Mouse (Mus musculus): ENCODE measurements at regions not wholly inside any gene's neighbourhood (a gene's known extent, or its start where the extent isn't known, plus 50 kb on each side); places are given as distances from the start of the nearest gene placed in this dataset.

DNA sequence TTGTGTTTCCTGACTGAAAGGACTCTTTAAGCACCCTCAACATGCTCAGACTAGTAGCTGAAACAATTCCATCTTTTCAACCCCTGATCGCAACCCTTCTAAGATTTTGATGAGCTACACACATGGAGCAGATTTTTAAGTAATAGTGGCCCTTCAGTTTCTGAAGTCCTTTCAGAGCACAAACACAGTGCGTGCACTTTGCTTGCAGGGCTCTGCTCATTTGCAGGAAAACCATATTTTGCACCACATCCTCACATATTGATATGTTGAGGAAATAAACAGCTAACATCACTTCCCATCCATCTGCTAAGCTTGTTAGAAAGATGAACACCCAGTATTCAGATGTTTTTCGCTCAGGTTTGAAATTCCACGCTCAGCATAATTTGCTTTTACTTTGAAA is 344.6 kb upstream of the Acvr2a start:
- no peak for DNase-seq

GRCm38 (mm10) chr2:48473102-48473501 is 340.8 kb upstream of the Acvr2a start:
- no peak for DNase-seq

DNA sequence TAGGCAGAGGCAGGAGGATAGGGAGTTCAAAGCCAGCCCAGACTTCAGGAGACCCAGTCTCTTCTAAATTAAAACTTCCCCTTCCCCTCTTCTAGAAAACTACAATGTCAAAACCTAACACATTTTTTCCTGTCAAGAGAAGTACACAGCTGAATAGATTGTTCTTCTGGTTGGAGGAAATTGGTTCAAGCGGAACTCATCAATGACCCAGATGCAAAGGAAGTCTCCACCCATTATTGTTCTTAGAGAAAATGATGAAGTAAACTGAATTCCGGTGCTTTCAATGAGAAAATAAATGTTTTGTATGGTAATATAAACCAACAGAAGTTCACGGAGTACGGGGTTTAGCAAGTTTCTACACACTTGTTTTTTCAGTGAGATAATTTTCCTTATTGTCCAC is 339.3 kb upstream of the Acvr2a start:
- no peak for DNase-seq

DNA sequence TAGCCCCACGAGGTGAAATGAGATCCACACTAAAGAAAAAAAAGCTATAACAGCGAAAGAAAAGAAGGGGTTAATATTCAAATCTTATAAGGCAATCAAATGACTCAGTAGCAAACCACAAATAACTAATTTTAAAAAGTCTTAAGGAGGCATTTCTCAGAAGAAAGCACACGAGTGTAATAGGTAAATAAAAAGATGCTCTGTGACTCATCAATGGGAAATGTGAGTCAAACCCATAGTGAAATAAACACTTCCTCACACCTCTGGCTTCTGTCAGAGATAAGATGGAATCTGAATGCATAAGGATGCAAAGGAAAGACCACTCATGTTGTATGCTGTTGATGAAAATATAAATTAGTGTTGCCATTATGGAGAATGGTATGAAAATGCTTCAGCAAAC is 337.1 kb upstream of the Acvr2a start:
- no peak for DNase-seq

- no peak for DNase-seq
Measured at GRCm38 (mm10) chr2:48477336-48477735, 336.6 kb upstream of the Acvr2a start.

DNA sequence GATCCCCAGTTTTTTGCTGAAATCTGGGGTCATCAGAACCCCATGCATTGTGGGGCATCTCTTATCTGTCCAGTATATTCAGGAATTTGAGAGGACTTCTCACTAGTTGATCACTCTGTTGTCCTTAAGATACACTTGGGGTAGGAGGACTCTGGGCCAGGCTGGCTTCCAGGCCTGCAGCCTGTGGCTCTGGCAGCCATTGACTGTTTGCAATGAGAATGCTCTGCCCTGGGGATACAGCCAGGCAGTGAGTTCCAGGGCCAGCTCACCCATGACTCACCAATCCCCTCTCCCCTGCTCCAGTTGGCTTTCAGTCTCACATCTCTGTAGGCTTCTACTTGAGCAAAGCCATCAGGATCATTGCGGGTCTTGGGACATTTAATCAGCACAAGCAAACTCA is 334.3 kb upstream of the Acvr2a start:
- DNase-seq: no peak

DNA sequence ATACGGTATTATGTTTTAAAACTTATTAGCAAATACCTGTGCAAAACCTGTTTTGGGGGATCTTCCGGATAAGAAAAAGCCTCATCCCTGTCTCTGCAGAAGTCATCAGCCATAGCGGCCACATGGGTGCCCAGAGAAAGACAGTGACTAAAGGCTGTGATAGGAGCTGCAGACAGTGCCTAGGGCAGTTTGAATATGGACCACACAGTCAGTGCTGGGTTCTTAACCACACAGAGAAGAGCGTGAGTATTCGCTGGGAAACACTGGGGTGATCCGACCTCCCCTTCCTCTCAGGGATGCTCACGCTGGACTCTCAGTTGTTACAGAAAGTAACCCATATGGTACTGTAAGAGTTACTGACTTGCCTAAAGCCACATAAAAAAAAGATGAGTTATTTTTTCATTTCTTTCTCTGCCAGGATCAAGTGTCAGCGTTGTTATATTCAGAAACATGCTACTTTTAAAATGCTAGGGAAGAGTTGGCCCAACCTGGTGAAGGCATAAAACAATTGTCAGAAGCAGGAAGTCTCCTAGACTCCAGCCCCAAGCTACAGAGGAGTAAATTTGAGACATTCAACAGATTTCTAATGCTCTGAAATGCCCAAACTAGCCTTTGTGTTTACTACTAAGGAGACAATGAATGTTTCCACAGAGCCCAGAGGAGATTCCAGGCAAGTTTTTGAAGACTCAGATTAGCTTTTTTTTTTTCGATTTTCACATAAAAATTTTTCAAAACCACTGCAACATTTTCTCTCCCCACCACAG is 333.3 kb upstream of the Acvr2a start:
- no peak for DNase-seq

DNA sequence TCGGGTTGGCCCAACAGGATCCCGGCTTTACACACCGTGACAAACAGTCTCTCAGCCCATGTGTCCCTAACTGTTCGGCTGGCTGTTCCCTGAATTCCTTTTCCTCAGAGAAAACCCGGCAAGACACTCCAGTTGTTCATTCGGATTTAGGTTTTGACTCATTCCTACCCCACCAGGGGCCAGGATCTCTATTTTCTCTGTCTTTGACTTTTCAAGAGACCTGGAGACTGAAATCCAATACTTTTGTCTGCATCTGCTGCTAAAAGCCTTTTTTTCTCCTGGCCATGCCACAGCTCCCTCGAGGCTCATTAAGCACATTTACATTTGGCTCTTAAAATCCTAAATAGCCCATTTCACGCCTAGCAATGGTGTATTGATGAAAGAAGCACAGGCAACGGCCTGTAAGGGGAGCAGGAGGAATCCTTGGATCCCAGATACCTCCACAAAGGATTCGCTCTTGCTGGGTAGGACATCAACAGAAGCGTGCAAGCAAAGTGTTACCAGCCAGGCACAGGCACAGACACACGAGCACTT is 332.6 kb upstream of the Acvr2a start:
- no peak for DNase-seq

- no peak for DNase-seq
Measured at GRCm38 (mm10) chr2:48493574-48493973, 320.3 kb upstream of the Acvr2a start.

DNA sequence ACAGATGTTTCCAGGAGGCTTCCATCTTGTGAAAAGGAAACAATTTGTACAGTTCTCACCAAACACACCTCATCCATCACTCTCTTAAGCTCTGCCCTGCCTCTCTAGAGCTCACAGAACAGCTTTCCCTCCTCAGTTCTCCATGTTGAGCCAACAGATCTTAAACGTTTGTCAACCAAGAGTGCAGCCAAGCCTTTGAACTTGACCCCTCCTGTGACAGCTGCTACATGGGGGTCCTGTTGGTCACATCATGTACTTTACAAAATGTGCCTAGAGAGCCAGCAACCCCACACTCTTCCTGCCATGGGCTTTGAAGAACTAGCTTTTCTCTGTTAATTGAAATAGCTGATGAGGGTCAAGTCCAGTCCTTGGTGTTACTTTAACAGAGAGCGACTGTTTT is 319.8 kb upstream of the Acvr2a start:
- DNase-seq: no peak

GRCm38 (mm10) chr2:48494632-48495031 is 319.3 kb upstream of the Acvr2a start:
- DNase-seq: no peak

DNA sequence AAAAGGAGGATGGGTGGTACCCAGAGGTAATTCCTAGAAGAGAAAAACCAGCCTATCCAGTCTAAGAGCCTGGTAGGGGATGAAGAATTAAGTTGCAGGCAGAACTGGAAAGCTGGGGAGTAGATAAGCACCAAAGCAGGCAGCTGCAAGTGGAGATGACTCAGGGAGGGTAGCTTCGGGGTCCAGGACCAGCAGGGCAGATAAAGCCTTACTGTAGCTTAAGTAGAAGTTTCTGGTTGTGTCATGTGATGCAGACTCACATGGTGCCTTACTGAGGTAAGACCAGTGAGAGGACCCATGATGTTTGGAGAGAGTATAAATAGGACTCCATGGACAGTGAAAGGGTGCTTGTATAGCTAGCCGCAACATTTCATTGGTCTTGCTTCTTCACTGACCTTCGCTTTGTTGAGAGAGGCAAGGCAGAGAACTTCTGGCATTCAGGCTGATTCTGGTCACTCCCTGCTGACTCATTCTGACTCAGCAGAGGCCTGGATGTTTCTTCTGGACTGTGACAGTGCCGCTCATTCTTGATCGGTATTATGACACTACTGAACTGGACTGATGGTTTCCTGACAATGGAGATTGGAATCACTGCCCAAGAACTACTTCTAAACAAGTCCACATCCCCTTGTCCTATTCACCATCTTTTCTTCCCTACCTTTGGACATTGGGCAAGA is 315.7 kb upstream of the Acvr2a start:
- no peak for DNase-seq

- DNase-seq: no peak
Measured at GRCm38 (mm10) chr2:48499396-48499795, 314.5 kb upstream of the Acvr2a start.

DNA sequence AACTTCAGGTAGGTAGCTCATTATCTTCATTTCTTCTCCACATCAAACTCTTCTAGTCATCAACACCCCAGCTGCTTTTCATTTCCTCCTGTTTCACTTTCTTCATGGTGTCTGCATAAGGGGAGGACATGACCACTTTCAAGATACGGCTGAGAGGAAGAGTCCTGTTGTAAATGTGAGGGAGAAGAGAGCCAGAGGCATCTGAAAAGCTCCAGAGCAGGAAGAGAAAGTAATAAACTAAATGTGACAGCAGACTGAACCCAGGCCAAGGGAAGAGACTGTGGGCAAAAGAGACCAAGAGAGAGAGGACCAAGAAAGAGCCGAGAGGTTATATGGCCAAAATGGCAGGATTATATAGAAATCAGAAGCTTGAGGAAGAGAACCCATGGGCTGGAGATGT is 312.5 kb upstream of the Acvr2a start:
- DNase-seq: no peak

GRCm38 (mm10) chr2:48513848-48514247 is 300.1 kb upstream of the Acvr2a start:
- DNase-seq: no peak

- DNase-seq: no peak
Measured at GRCm38 (mm10) chr2:48519838-48520404, 294.0 kb upstream of the Acvr2a start.

GRCm38 (mm10) chr2:48520535-48520971 is 293.4 kb upstream of the Acvr2a start:
- DNase-seq: no peak

- no peak for DNase-seq
Measured at GRCm38 (mm10) chr2:48535453-48535852, 278.5 kb upstream of the Acvr2a start.

DNA sequence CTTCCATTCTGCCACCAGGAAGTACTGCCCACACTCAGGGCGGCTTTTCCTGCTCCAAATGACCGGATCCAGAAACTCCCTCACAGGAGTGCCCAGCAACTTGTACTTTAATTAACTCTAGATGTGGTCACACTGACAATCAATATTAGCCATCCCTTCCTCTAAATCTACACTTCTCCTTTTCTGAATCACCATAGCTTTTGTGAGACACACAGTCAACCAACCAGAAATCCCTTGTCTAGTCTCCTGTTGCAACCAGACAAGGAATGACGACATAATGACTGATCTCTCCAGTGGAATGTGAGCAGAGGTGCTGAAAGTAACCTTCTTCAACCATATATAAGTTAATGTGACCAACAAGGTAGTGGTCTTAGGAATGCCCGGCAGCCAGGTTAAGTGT is 277.0 kb upstream of the Acvr2a start:
- no peak for DNase-seq

- DNase-seq: peak; percentile 5
Measured at GRCm38 (mm10) chr2:48538668-48539341, 275.1 kb upstream of the Acvr2a start.

- DNase-seq: no peak
Measured at GRCm38 (mm10) chr2:48539465-48540055, 274.3 kb upstream of the Acvr2a start.

- DNase-seq: no peak
Measured at GRCm38 (mm10) chr2:48544377-48544776, 269.5 kb upstream of the Acvr2a start.

- DNase-seq: no peak
Measured at GRCm38 (mm10) chr2:48545072-48545471, 268.8 kb upstream of the Acvr2a start.

Data from layer of hippocampus, adult 9-11 months (tissue).